Mouse (Mus musculus): Measurements from ENCODE around the gene Fdx1l.

The Fdx1l gene

DNA sequence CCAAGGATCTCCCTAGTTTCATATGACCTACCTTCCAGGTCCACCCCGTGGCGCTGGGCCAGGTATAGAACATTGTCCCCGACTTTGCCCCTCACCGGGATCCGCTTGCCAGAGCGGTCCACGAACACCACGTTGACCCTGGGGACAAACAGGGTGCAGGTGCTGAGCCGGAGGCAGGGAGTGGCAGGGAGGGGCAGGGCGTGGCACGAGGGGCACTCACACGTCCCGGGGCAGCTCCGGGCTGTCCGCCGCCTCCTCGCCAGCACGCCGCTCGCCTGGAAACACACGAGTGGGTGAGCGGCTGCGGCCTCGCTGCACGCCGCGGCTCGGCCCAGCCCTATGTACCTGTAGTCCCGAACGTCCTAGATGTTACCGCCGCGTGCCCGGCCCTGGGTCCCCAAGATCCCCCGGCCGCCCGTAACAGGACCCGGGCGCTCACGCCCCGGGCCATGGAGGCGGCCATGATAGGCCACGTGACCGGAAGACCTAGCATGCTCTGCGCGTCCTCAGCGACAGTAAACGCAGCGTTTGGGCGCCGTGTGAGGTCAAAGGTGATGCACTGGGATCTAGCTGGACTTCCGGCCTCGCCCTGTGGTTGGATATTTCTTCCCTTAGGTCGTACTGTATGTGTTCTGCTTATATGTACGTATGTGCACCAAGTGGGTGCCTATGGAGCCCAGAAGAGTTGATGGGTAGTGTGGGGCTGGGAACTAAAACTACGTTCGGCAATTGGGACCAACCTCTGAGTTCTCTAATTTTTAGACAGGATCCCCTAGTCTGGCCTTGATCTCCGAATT is at the start of gene Fdx1l, which contains the start of gene Gm49373:
Gene Fdx1l, minus strand, starts transcription at position 571 of the 797 bp plus-strand sequence.
Gene Gm49373, minus strand, starts transcription at position 53 of the 797 bp plus-strand sequence.
- ATAC-seq (ENCODE audit: low TSS enrichment): peak; percentile 84

GRCm38 (mm10) chr9:21121483-21121882 is 48.1 kb upstream of the Fdx1l start:
- ATAC-seq (ENCODE audit: low TSS enrichment): no peak

DNA sequence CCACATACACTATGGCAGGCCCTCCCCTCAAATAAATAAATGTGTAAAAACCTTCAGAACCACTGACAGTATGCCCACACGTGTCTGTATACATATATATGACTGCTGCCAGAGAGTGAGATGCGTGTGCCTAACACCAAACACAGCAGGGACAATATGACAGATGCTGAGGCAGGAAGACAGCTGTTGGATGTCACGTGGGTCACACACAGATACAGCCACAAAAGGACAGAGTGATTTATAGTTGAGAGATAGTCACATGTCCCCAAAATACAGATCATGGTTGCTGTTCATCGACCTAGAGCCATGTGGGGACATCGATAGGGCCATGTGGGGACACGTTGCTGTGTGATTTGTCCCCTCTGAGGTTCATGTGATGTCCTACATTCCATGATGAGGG is 43.7 kb upstream of the Fdx1l start:
- no peak for ATAC-seq (ENCODE audit: low TSS enrichment)

DNA sequence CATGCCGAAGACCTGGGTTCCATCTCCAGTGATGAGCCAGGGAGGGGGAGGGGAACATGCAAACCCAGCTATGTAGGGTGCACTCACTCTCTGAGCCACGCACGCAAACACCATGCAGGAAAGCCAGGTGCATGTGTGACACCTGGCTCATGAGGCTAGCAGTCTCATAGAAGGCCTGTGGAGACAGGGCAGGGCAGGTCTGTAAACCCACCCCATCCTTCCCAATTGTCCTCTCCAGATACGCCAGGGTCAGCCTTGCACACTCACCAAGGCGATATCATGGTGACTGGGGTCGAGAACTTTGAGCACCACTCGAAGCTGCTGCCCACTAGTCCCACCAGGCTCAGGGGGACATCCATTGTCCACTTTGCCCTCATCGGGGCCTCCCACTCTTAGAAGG is 41.7 kb upstream of the Fdx1l start:
- ATAC-seq (ENCODE audit: low TSS enrichment): no peak

DNA sequence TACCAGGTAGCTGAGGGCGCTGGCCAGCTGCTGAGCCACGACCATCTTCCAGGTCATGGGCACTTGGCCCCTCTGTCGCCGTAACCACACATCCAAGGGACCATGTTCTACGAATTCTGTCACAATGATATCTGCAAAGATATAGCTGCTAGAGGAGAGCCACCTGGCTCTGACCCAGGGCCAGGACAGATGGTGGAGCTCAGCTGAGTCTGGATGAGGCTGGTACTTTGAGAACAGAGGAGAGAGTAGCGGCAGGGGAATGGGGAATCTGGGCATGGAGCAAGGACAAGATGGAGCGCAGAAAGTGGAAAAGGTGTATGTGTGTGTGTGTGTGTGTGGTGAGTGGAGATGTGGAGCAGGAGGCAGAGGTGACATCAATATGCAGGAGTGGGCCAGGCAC is 40.8 kb upstream of the Fdx1l start:
- ATAC-seq (ENCODE audit: low TSS enrichment): no peak

DNA sequence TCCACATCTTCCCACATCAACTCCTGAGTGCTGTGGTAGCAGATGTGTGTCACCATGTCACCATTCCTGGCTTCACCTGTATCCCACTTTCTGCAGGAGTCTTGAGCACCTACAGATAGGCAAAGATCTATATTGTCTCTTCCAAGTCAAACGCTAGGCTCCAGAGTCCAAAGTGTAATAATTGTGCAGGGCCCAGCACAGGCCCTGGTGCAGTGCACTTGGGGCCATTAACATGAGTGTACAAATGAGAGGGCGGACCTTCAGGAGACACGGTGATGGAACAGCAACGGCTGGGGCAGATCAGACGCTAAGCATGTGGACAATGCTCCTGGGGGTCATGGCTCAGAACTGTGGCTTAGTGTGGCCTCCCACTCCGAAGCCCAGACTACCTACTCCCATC is 40.3 kb upstream of the Fdx1l start:
- ATAC-seq (ENCODE audit: low TSS enrichment): no peak

- ATAC-seq (ENCODE audit: low TSS enrichment): no peak
These were observed 34.3 kb upstream of the Fdx1l start for GRCm38 (mm10) chr9:21107607-21108237.

GRCm38 (mm10) chr9:21105760-21106564 is 32.5 kb upstream of the Fdx1l start:
- ATAC-seq (ENCODE audit: low TSS enrichment): peak; percentile 84

GRCm38 (mm10) chr9:21104814-21105213 is 31.4 kb upstream of the Fdx1l start:
- ATAC-seq (ENCODE audit: low TSS enrichment): no peak

DNA sequence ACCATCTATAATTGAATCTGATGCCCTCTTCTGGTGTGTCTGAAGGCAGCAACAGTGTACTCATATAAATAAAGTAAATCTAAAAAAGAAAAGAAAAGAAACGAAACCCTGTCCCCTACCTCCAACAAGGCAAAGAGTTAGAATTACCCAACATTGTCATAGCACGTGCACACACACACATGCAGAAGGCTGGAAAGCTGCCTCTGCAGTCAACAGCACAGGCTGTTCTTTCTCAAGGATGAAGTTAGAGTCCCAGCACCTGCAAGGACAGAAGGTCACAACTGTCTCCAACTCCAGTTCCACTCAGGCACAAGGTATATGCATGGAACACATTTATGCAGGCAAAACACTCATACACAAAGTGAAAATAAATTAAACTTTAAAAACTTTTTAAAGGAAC is 28.7 kb upstream of the Fdx1l start:
- no peak for ATAC-seq (ENCODE audit: low TSS enrichment)

- ATAC-seq (ENCODE audit: low TSS enrichment): no peak
These were observed 27.2 kb upstream of the Fdx1l start for GRCm38 (mm10) chr9:21100447-21101161.

- peak; percentile 88 for ATAC-seq (ENCODE audit: low TSS enrichment)
These were observed 24.4 kb upstream of the Fdx1l start for GRCm38 (mm10) chr9:21097793-21098192.

- no peak for ATAC-seq (ENCODE audit: low TSS enrichment)
These were observed 22.5 kb upstream of the Fdx1l start for GRCm38 (mm10) chr9:21095958-21096357.

DNA sequence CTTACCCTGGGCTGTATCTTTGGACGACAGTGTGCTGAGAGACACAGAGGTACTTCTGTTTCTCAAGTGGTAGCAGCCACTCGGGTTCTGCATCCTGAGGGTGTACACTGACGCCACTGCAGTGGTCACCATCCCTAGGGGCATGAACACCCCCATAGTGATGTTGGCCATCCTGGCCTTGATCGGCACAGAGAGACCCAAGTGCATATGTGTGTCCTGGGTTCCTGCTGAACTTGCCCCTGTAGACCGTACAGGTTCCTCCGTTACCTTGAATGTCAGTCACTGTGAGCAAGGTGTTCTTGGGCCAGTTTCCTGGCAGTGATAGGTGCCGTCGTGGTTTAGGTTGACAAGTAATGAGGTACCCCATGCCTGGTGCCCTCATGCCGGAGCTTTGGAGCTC is 20.0 kb upstream of the Fdx1l start:
- ATAC-seq (ENCODE audit: low TSS enrichment): no peak

DNA sequence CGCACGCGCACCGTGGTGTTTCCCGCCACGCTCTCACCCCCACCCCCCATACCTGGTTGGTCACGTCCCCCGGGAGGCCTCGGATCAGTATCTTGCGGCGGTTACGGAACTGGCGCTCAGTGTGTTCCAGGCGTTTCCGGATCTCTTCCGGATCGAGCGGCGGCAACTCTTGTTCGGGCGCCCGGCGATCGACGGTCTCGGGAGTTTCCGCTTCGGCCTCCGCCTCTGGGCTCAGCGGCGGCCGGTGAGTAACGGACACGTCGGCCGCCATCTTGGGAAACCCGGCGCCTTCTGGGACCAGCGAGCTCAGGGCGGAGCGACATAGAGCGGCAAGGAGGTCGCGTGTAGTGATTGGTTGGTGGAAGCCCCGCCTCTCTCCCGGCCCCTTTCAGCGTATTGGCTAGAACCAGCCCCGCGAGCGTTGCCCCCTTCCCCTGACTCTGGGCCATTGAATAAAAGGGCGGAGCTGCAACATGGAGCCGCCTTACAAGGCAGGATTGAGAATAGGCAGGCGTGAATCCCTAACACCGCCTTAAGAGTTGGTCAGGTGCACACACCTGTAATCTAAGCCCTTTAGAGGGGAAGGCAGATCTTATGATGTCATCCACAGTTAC is 18.4 kb upstream of the Fdx1l start, which contains the start of the genes Gm38431 and Raver1:
Gene Gm38431, minus strand, starts transcription at position 291 of the 614 bp plus-strand sequence.
Gene Raver1, minus strand, starts transcription at position 302 of the 614 bp plus-strand sequence.
- ATAC-seq (ENCODE audit: low TSS enrichment): peak; percentile 95

DNA sequence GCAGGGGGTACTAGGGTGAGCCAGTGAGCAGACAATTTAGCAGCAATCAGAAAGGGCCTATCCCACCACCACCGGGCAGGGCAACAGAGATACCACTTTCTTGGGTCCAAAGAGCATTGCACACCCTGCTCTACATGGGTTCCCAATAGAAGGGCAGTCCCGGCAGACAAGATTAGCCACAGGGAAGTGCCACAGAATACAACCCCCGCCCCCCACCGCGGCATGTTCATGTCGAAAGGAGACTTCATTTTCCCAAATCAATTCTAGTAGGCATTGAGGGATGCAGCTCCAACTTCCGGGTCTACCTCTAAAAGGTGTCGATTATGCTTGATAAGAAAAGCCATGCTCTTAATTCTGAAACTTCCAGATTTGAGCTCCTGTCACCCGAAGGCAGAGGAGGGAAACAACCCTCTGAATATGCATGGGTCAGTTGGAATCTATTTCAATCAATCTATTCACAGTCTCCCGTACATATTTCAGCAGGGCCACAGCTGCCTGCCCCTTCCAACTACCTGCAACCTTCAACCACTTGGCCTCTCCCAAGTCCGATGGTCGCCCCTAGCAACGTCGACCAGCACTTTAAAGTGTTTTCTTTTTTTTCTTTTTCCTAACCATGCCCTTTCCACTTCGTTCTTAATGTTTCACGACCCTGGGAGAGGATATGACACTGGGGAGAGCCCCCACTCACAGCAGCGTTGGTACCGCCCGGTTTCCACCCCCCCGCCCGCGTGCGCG is 17.7 kb upstream of the Fdx1l start:
- ATAC-seq (ENCODE audit: low TSS enrichment): peak; percentile 3; the same call in 1 of the 2 replicates

DNA sequence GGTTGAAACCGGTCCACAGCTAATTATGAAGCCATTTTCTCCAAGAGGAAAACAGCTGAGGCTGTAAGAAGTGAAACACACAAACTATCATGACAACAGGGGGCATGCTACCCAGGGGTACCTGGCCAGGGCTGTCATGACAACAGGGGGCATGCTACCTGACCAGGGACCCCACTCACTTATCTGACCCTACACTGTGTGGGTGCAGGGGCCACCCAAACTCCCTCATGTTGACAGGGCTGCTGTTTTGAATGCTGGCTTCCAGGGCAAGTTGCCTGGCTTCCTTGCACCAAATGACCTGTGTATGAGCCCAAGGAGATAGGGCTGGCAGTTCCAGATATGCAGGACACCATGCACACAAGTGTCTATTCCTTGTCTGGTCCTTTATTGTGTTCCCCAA is 17.1 kb upstream of the Fdx1l start:
- ATAC-seq (ENCODE audit: low TSS enrichment): no peak

DNA sequence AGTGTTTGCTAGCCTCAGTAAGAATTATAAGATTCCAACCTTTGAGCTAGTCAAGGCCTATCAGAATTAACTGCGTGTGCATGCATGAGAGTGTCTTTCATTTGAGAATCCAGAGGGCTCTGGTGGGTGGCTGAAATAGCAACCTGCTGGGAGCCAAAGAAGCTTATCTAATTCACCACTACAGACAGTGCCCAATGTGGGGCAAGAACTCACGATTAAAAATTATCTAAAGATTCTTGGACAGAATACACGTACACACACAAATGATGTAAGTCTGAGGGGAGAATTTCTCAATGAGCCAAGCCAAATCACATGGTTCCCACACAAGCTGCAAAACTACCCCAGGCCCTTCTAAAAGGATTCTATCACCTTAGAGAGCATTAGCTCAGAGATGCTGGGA is 9.9 kb upstream of the Fdx1l start:
- ATAC-seq (ENCODE audit: low TSS enrichment): no peak

DNA sequence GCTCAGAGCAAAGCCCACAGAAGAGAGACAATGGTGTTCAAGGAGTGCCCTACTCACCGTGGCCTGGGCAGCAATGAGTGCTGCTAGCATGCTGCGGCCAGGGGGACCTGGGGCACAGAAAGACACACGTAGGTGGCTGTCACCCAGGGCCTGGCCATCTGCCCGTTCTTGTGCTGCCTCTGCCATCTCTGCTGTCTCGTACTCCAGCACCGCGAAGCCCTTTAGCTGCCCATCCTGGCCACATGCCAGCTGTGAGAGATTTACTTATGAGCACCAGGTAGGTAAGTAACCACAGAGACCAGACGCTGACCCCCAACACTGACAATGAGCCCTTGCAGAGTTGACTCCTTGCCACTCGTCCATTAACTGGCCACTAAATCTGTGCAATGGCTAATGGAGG is 7.7 kb upstream of the Fdx1l start:
- no peak for ATAC-seq (ENCODE audit: low TSS enrichment)

DNA sequence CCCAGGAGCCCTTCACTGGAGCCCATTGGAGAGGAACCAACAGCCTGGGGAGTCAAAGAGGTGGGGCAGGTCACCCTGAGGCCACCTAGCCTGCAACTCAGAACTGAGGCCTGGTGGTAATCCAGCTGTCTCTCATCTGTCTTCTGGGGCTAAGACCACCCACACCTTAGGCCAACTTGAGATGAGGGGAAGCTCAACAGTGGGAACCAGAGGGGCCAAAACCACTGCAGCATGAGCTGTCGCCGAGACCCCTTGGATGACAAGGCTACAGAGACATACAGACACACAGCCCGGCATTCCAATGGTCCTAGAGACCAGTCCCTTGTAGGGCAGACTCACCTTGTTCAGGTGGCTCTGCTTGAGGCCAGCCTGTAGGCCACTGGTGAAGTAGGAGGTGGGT is 2.2 kb upstream of the Fdx1l start:
- ATAC-seq (ENCODE audit: low TSS enrichment): no peak

DNA sequence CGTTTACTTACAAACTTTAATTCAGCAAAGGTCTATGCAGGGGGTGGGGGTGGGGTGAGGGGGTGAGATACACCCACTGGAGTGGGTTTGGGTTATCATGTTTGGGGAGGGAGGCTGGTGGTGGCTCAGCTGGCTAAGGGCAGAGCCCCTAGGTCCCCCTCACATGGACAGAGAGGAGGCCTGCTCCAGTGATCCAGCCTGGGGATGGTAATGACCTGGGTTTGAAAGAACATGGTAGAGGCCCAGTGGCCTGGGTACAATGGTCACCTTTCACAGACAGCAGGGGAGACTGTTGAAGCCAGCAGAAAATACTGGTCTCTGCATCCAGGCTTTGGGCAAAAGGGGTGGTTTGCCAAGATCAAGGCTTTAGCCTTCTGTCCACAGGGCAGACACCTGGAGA is 759 bp upstream of the Fdx1l start:
- ATAC-seq (ENCODE audit: low TSS enrichment): no peak
